Mouse (Mus musculus): Measurements from ENCODE around the gene Mrpl45.

DNA sequence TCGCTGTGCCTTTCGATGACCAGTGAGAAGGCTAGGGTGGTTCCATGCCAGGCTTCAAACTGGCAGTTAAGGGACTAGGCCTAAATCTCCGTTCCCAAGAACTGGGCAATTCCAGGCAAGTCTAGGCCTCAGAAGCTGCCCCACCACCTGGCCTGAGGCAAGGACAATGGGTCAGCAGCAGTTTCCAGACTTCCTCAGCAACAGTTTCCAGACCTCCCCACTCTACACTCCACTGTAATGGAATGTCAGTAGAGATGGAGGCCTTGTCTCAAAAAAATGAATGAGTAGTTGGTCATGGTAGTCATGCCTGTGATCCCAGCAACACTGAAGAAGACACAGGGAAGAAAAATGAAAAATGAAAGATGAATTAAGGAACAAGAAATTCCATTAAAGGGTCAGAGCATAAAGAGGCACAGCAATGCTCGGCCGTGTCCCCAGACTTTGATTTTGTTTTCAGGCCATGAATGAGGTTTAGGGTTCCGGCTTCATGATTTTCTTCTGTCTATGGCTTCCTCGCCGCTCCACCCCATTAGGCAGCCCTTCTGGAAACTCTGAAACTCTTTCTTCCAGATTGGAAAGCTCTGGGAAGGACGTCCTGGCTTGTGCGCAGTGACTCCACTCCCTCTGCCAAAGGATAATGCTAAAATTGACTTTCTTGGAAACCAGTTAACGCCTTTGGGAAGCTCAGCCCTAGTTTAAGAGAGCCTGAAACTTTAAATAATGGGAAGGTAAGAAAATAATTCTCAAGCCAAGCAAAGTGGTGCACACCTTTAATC is 8.0 kb upstream of the Mrpl45 start:
- no peak for TF ChIP-seq CTCF (IDR thresholded peaks at IDR 0.05; ENCODE audit: low read depth, low read length)
- TF ChIP-seq POLR2A (IDR thresholded peaks at IDR 0.05; ENCODE audit: insufficient read depth, low read length) = no peak
